Mouse (Mus musculus) testis, adult 2 months (tissue): ENCODE data around the gene Gnb1l.

Experiments
- CTCF ChIP-seq: fragments of 200-500 bp; IDR thresholded peaks from 2 replicates; pipeline ENCODE4 v1.5.1; 2012; ENCODE audit warnings: low read depth, mild to moderate bottlenecking, inconsistent platforms, low read length, moderate library complexity; ENCODE audit not compliant: control insufficient read depth, insufficient read depth, insufficient replicate concordance
- POLR2A ChIP-seq: fragments of 200-500 bp; IDR thresholded peaks from 2 replicates; pipeline ENCODE4 v1.6.1; 2012; ENCODE audit warnings: low read depth, mild to moderate bottlenecking, inconsistent platforms, low read length, moderate library complexity; ENCODE audit not compliant: control insufficient read depth

- TF ChIP-seq POLR2A (no peak), CTCF (no peak)
Observed at GRCm38 (mm10) chr16:18583169-18583568, 84.7 kb downstream of the Gnb1l start.
